Mouse (Mus musculus): ENCODE results near the gene Asprv1.

DNA sequence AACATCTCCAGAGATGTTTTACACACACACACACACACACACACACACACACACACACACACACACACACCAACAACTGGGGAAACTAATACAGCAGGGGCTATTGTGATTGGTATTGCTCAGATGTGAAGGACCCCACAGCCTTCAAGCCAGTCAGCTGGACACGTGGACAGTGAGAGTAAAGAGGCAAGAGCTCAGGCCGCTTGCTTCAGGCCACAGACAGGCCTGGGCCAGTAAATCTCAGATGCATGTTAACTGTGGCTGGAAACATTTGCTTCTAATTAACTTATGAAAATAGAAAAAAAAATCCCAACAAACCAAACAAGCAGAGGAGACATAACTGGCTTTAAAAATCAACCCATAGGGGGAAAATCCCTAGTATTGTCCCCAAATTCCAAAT is 9.9 kb downstream of the Asprv1 start:
- TF ChIP-seq CTCF (IDR thresholded peaks at IDR 0.05), result no peak
- TF ChIP-seq EP300 (IDR thresholded peaks at IDR 0.05), result no peak

Measured in lung, postnatal 0 days (tissue).